Mouse (Mus musculus) embryonic facial prominence, embryonic 14.5 days (tissue): ENCODE data around the gene Apba1. TPM values are rescaled to one million over a fixed set of nuclear protein-coding genes. Genes with fewer than 3 reads are reported as not detected.

Experiments used
- ATAC-seq: fragments of 200-750 bp; cut with Nextera tagmentation; 2 replicates; pipeline ENCODE4 v1.8.0; 2017; ENCODE audit warnings: low read depth, moderate number of reproducible peaks, moderate TSS enrichment
- DNase-seq: peaks from one replicate; pipeline ENCODE4 v3.0.0-alpha.2; 2015; ENCODE audit warnings: low spot score
- H3K27ac ChIP-seq: fragments of 300-500 bp; sonication (generic); replicated peaks from 2 replicates; pipeline ENCODE4 v1.5.1; 2014; ENCODE audit warnings: low read depth, mild to moderate bottlenecking, low read length, moderate library complexity
- H3K27me3 ChIP-seq: fragments of 300-500 bp; sonication (generic); replicated peaks from 2 replicates; pipeline ENCODE4 v1.6.1; 2014; ENCODE audit warnings: low read length; ENCODE audit not compliant: control insufficient read depth, insufficient read depth
- H3K36me3 ChIP-seq: fragments of 300-500 bp; sonication (generic); 2 replicates; pipeline ENCODE4 v1.6.1; 2014; ENCODE audit warnings: low read length, mixed read lengths; ENCODE audit not compliant: control insufficient read depth, insufficient read depth
- H3K4me1 ChIP-seq: fragments of 300-500 bp; sonication (generic); 2 replicates; pipeline ENCODE4 v1.6.1; 2014; ENCODE audit warnings: antibody characterized with exemption, low read length; ENCODE audit not compliant: control insufficient read depth, insufficient read depth
- H3K4me2 ChIP-seq: fragments of 300-500 bp; sonication (generic); 2 replicates; pipeline ENCODE4 v1.6.1; 2014; ENCODE audit warnings: low read depth, mild to moderate bottlenecking, low read length, moderate library complexity, mixed read lengths
- H3K4me3 ChIP-seq: fragments of 300-500 bp; sonication (generic); 2 replicates; pipeline ENCODE4 v1.5.1; 2014; ENCODE audit warnings: low read depth, mild to moderate bottlenecking, low read length
- H3K9ac ChIP-seq: fragments of 300-500 bp; sonication (generic); 2 replicates; pipeline ENCODE4 v1.6.1; 2014; ENCODE audit warnings: low read depth, mild to moderate bottlenecking, low read length, moderate library complexity, mixed read lengths
- H3K9me3 ChIP-seq: fragments of 300-500 bp; sonication (generic); 2 replicates; pipeline ENCODE4 v1.6.1; 2016; ENCODE audit warnings: low read length; ENCODE audit not compliant: control insufficient read depth
- WGBS: fragments of 180-500 bp; shearing (Covaris S2); extraction: QIAGEN DNeasy Blood & Tissue Kit; methylation state at CpG from one replicate; pipeline ENCODE4 v1.1.7; 2014; 5-methylcytosine and 5-hydroxymethylcytosine counted together
- polyA plus RNA-seq: library from polyadenylated mRNA; unstranded; fragments of >200 nt; fragmentation: Nextera tagmentation; extraction: Ambion mirVana; gene quantifications from 2 replicates; pipeline ENCODE4 v1.2.1, GENCODE M21; 2014

Apba1 gene
- polyA plus RNA-seq, 1 experiment from 2014 or later, result 1.9 TPM

- Histone ChIP-seq H3K9me3 (no peaks in the 10 kb centered on the region), H3K9ac (no peak overlapping the region), H3K4me2 (no peak overlapping the region), H3K27me3 (no peaks in the 10 kb centered on the region), H3K27ac (no peak overlapping the region), H3K4me3 (no peak overlapping the region), H3K36me3 (no peaks in the 10 kb centered on the region), H3K4me1 (no peaks in the 10 kb centered on the region)
- ATAC-seq (no peak), DNase-seq (no peak)
- 69% methylated on average over 6 of the region's 6 CpGs for WGBS
Measured at GRCm38 (mm10) chr19:23984186-23984585, 225.5 kb downstream of the Apba1 start.

- Histone ChIP-seq H3K4me2 (no peak overlapping the region), H3K27ac (no peak overlapping the region), H3K9me3 (no peaks in the 10 kb centered on the region), H3K36me3 (no peaks in the 10 kb centered on the region), H3K4me1 (no peaks in the 10 kb centered on the region), H3K9ac (no peak overlapping the region), H3K27me3 (no peaks in the 10 kb centered on the region), H3K4me3 (no peak overlapping the region)
- ATAC-seq, result no peak
- WGBS, result 66% methylated on average over 2 of the region's 2 CpGs
- DNase-seq, result no peak
Measured at GRCm38 (mm10) chr19:23987291-23987690, 228.6 kb downstream of the Apba1 start.

GRCm38 (mm10) chr19:23988166-23988565 is 229.5 kb downstream of the Apba1 start:
- Histone ChIP-seq H3K4me1 (no peaks in the 10 kb centered on the region), H3K4me3 (no peak overlapping the region), H3K27me3 (no peaks in the 10 kb centered on the region), H3K9me3 (no peaks in the 10 kb centered on the region), H3K36me3 (no peaks in the 10 kb centered on the region), H3K27ac (no peak overlapping the region), H3K4me2 (no peak overlapping the region), H3K9ac (no peak overlapping the region)
- DNase-seq (no peak), ATAC-seq (no peak)
- WGBS, result 82% methylated on average over 4 of the region's 4 CpGs

GRCm38 (mm10) chr19:23995766-23996399 is 237.2 kb downstream of the Apba1 start:
- H3K4me3 ChIP-seq, result no peak overlapping the region
- DNase-seq, result no peak
- no peak overlapping the region for H3K4me2 ChIP-seq
- WGBS, result 81% methylated on average over 10 of the region's 10 CpGs
- H3K9ac ChIP-seq, result no peak overlapping the region
- H3K27ac ChIP-seq, result no peak overlapping the region
- H3K27me3 ChIP-seq, result no peaks in the 10 kb centered on the region
- no peaks in the 10 kb centered on the region for H3K9me3 ChIP-seq
- ATAC-seq, result no peak
- H3K4me1 ChIP-seq, result peaks cover 6% of the 10 kb centered on the region; the same call in 1 of the 2 replicates
- H3K36me3 ChIP-seq, result no peaks in the 10 kb centered on the region

Other genes starting within 250 kb of the Apba1 start
- gene 1700028P14Rik, start 106.1 kb upstream of the Apba1 start, polyA plus RNA-seq, result 1.4 and 2.8 TPM in 2 replicates
- 6.8 and 9.1 TPM in 2 replicates for gene Ptar1, start 71.5 kb upstream of the Apba1 start, polyA plus RNA-seq